Mouse (Mus musculus) lung, embryonic 14.5 days (tissue): Measurements from ENCODE around the gene Lca5l. TPM values are rescaled to one million over a fixed set of nuclear protein-coding genes. Genes with fewer than 3 reads are reported as not detected.
"Not testable (repeated sequence)": the region's sequence is repeated elsewhere in the genome, so short reads cannot be mapped to it uniquely, and the experiment has no call there.

Experiments used
- ATAC-seq: fragments of 200-750 bp; cut with Nextera tagmentation; 2 replicates; pipeline ENCODE4 v1.8.0; 2017; ENCODE audit warnings: mild to moderate bottlenecking, moderate TSS enrichment, moderate library complexity; ENCODE audit not compliant: insufficient read depth
- DNase-seq: peaks from one replicate; pipeline ENCODE4 v3.0.0-alpha.2; 2015
- H3K27ac ChIP-seq: fragments of 300-500 bp; sonication (generic); 2 replicates; pipeline ENCODE4 v1.5.1; 2014; ENCODE audit warnings: low read depth, mild to moderate bottlenecking, moderate library complexity
- H3K27me3 ChIP-seq: fragments of 300-500 bp; sonication (generic); 2 replicates; pipeline ENCODE4 v1.6.1; 2014; ENCODE audit warnings: low read length, control low read depth; ENCODE audit not compliant: insufficient read depth
- H3K36me3 ChIP-seq: fragments of 300-500 bp; sonication (generic); 2 replicates; pipeline ENCODE4 v1.6.1; 2014; ENCODE audit warnings: control low read depth; ENCODE audit not compliant: insufficient read depth
- H3K4me1 ChIP-seq: fragments of 300-500 bp; sonication (generic); 2 replicates; pipeline ENCODE4 v1.6.1; 2014; ENCODE audit warnings: antibody characterized with exemption, control low read depth; ENCODE audit not compliant: insufficient read depth
- H3K4me2 ChIP-seq: fragments of 300-500 bp; sonication (generic); 2 replicates; pipeline ENCODE4 v1.6.1; 2014; ENCODE audit warnings: mild to moderate bottlenecking
- H3K4me3 ChIP-seq: fragments of 300-500 bp; sonication (generic); 2 replicates; pipeline ENCODE4 v1.5.1; 2014; ENCODE audit warnings: low read depth, low read length
- H3K9ac ChIP-seq: fragments of 300-500 bp; sonication (generic); 2 replicates; pipeline ENCODE4 v1.6.1; 2014
- H3K9me3 ChIP-seq: fragments of 300-500 bp; sonication (generic); 2 replicates; pipeline ENCODE4 v1.6.1; 2016; ENCODE audit warnings: low read depth, low read length, control low read depth
- CTCF ChIP-seq: IDR thresholded peaks from 2 replicates; pipeline ENCODE4 v1.5.1; 2016; ENCODE audit warnings: antibody characterized with exemption, low read depth
- WGBS: fragments of 180-500 bp; shearing (Covaris S2); extraction: QIAGEN DNeasy Blood & Tissue Kit; methylation state at CpG from one replicate; pipeline ENCODE4 v1.1.7; 2014; 5-methylcytosine and 5-hydroxymethylcytosine counted together
- polyA plus RNA-seq: library from polyadenylated mRNA; unstranded; fragments of >200 nt; fragmentation: Nextera tagmentation; extraction: Ambion mirVana; gene quantifications from 2 replicates; pipeline ENCODE4 v1.2.1, GENCODE M21; 2014

Lca5l gene
- polyA plus RNA-seq, 1 experiment from 2014 or later: 1.9 TPM

- Histone ChIP-seq H3K27me3 (no peaks in the 10 kb centered on the region), H3K4me2 (peak overlapping the region; percentile 74), H3K9me3 (no peaks in the 10 kb centered on the region; the same call in 1 of the 2 replicates), H3K27ac (no peak overlapping the region), H3K4me3 (peak overlapping the region; percentile 77), H3K9ac (peak overlapping the region; percentile 69), H3K36me3 (0 out of 2 replicates have a peak, but pooled peaks cover 3% of the 10 kb centered on the region), H3K4me1 (no peaks in the 10 kb centered on the region)
- no peak for DNase-seq
- 0 out of 2 replicates have a peak, but pooled peaks have one; percentile 24 for TF ChIP-seq CTCF
- under 1% methylated on average over 5 of the region's 5 CpGs for WGBS
- ATAC-seq: no peak; the same call in 1 of the 2 replicates
These were observed 46.3 kb downstream of the Lca5l start for GRCm38 (mm10) chr16:96145814-96146213.

GRCm38 (mm10) chr16:96145110-96145800 is 46.8 kb downstream of the Lca5l start, which contains the start of gene Wrb:
Gene Wrb, plus strand, starts transcription at chr16:96145407.
- H3K9me3 ChIP-seq: no peaks in the 10 kb centered on the region; the same call in 1 of the 2 replicates
- no peaks in the 10 kb centered on the region for H3K27me3 ChIP-seq
- H3K9ac ChIP-seq: peak within 1 kb of the TSS; percentile 69
- under 1% methylated on average over 68 of the region's 68 CpGs for WGBS
- H3K4me2 ChIP-seq: peak within 1 kb of the TSS; percentile 74
- H3K36me3 ChIP-seq: 0 out of 2 replicates have a peak, but pooled peaks cover 3% of the 10 kb centered on the region
- ATAC-seq (peak; percentile 96), DNase-seq (peak; percentile 100)
- H3K27ac ChIP-seq: no peak within 1 kb of the TSS; the same call in 1 of the 2 replicates
- no peaks in the 10 kb centered on the region for H3K4me1 ChIP-seq
- TF ChIP-seq CTCF: peak; percentile 97
- H3K4me3 ChIP-seq: peak within 1 kb of the TSS; percentile 77

- not testable (repeated sequence) for H3K27me3 ChIP-seq, H3K27ac ChIP-seq, H3K4me1 ChIP-seq, DNase-seq, H3K4me2 ChIP-seq, H3K36me3 ChIP-seq, H3K9me3 ChIP-seq, H3K9ac ChIP-seq
- H3K4me3 ChIP-seq: peak overlapping the region; percentile 77
- ATAC-seq: peak; percentile 35
- 28% methylated on average over 6 of the region's 6 CpGs for WGBS
These were observed 47.3 kb downstream of the Lca5l start for GRCm38 (mm10) chr16:96144748-96145109.

- no peak for TF ChIP-seq CTCF
- H3K4me3 ChIP-seq: peak overlapping the region; percentile 66
- DNase-seq: no peak
- H3K9me3 ChIP-seq: no peaks in the 10 kb centered on the region
- 2% methylated on average over 9 of the region's 9 CpGs for WGBS
- H3K36me3 ChIP-seq: peaks cover 32% of the 10 kb centered on the region
- ATAC-seq: no peak
- H3K27ac ChIP-seq: peak overlapping the region; percentile 92
- H3K4me1 ChIP-seq: peaks cover 15% of the 10 kb centered on the region; the same call in 1 of the 2 replicates
- H3K9ac ChIP-seq: peak overlapping the region; percentile 75
- H3K27me3 ChIP-seq: no peaks in the 10 kb centered on the region
- H3K4me2 ChIP-seq: peak overlapping the region; percentile 93
These were observed 63.6 kb downstream of the Lca5l start for GRCm38 (mm10) chr16:96128466-96128865.

GRCm38 (mm10) chr16:96127657-96128344 is 64.3 kb downstream of the Lca5l start, which contains the start of gene Hmgn1:
Gene Hmgn1, minus strand, starts transcription at chr16:96127729.
- TF ChIP-seq CTCF: no peak
- Histone ChIP-seq H3K27me3 (no peaks in the 10 kb centered on the region), H3K9ac (peak within 1 kb of the TSS; percentile 88), H3K27ac (peak within 1 kb of the TSS; percentile 92), H3K4me2 (peak within 1 kb of the TSS; percentile 93), H3K4me3 (peak within 1 kb of the TSS; percentile 66), H3K36me3 (peaks cover 39% of the 10 kb centered on the region), H3K4me1 (peaks cover 15% of the 10 kb centered on the region; the same call in 1 of the 2 replicates), H3K9me3 (no peaks in the 10 kb centered on the region)
- ATAC-seq (peak; percentile 98), DNase-seq (peak; percentile 98)
- WGBS: under 1% methylated on average over 45 of the region's 72 CpGs

- Histone ChIP-seq H3K27ac (peak overlapping the region; percentile 88), H3K9ac (peak overlapping the region; percentile 88)
- WGBS: under 1% methylated on average over 47 of the region's 52 CpGs
These were observed 64.8 kb downstream of the Lca5l start for GRCm38 (mm10) chr16:96127288-96127656.

GRCm38 (mm10) chr16:96126684-96127171 is 65.3 kb downstream of the Lca5l start:
- no peak for ATAC-seq
- H3K36me3 ChIP-seq: peaks cover 46% of the 10 kb centered on the region
- TF ChIP-seq CTCF: no peak
- peak overlapping the region; percentile 66 for H3K4me3 ChIP-seq
- H3K9me3 ChIP-seq: no peaks in the 10 kb centered on the region
- peak overlapping the region; percentile 88 for H3K9ac ChIP-seq
- 2% methylated on average over 19 of the region's 19 CpGs for WGBS
- peak overlapping the region; percentile 93 for H3K4me2 ChIP-seq
- peak overlapping the region; percentile 88 for H3K27ac ChIP-seq
- no peaks in the 10 kb centered on the region for H3K27me3 ChIP-seq
- DNase-seq: peak; percentile 61
- H3K4me1 ChIP-seq: peaks cover 15% of the 10 kb centered on the region; the same call in 1 of the 2 replicates

More at GRCm38 (mm10) chr16:96127288-96127656, 64.8 kb downstream of the Lca5l start:
- peaks cover 44% of the 10 kb centered on the region for H3K36me3 ChIP-seq
- H3K27me3 ChIP-seq: no peaks in the 10 kb centered on the region
- no peak for TF ChIP-seq CTCF
- DNase-seq: no peak
- peak overlapping the region; percentile 93 for H3K4me2 ChIP-seq
- H3K4me1 ChIP-seq: peaks cover 15% of the 10 kb centered on the region; the same call in 1 of the 2 replicates
- ATAC-seq: peak; percentile 60
- H3K4me3 ChIP-seq: peak overlapping the region; percentile 66
- H3K9me3 ChIP-seq: no peaks in the 10 kb centered on the region
